Mouse (Mus musculus) G1E (cell line): ENCODE results near the gene Lmcd1.

Experiments used
- CTCF ChIP-seq: IDR thresholded peaks from 2 replicates; pipeline ENCODE4 v1.5.1; 2012; ENCODE audit warnings: low read depth, low read length, inconsistent platforms, mixed read lengths
- GATA1 ChIP-seq: IDR thresholded peaks from 2 replicates; pipeline ENCODE4 v1.6.1; 2012; ENCODE audit warnings: borderline replicate concordance, low read length, inconsistent platforms, mixed read lengths
- GATA2 ChIP-seq: IDR thresholded peaks from 2 replicates; pipeline ENCODE4 v1.6.1; 2012; ENCODE audit warnings: low read depth, low read length, inconsistent platforms, borderline replicate concordance
- POLR2AphosphoS5 ChIP-seq: IDR thresholded peaks from 2 replicates; pipeline ENCODE4 v1.6.1; 2012; ENCODE audit warnings: low read depth, low read length, inconsistent platforms; ENCODE audit not compliant: insufficient replicate concordance
- TAL1 ChIP-seq: conservative IDR thresholded peaks from 2 replicates; pipeline ENCODE4 v1.6.1; 2012; ENCODE audit warnings: low read depth, low read length, inconsistent platforms, mixed read lengths

GRCm38 (mm10) chr6:112360676-112361075 lies 87.1 kb downstream of the Lmcd1 start:
- TF ChIP-seq CTCF (no peak), GATA1 (no peak), TAL1 (no peak), POLR2AphosphoS5 (no peak), GATA2 (no peak)
